Mouse (Mus musculus) limb, embryonic 11.5 days (tissue): ENCODE results near the gene Tmem161b. TPM values are rescaled to one million over a fixed set of nuclear protein-coding genes. Genes with fewer than 3 reads are reported as not detected.
"Not testable (repeated sequence)": the region's sequence is repeated elsewhere in the genome, so short reads cannot be mapped to it uniquely, and the experiment has no call there.

Experiments used
- ATAC-seq: fragments of 200-750 bp; cut with Nextera tagmentation; 2 replicates; pipeline ENCODE4 v1.8.0; 2017; ENCODE audit warnings: low read depth; ENCODE audit not compliant: insufficient number of reproducible peaks, low FRiP score, low TSS enrichment
- DNase-seq: peaks from one replicate; pipeline ENCODE4 v3.0.0-alpha.2; 2015; ENCODE audit warnings: low spot score
- H3K27ac ChIP-seq: fragments of 300-500 bp; sonication (generic); replicated peaks from 2 replicates; pipeline ENCODE4 v1.5.1; 2014; ENCODE audit warnings: low read depth, mild to moderate bottlenecking, low read length
- H3K27me3 ChIP-seq: fragments of 300-500 bp; sonication (generic); 2 replicates; pipeline ENCODE4 v1.6.1; 2014; ENCODE audit warnings: mild to moderate bottlenecking, low read length, mixed read lengths; ENCODE audit not compliant: control insufficient read depth, insufficient read depth
- H3K36me3 ChIP-seq: fragments of 300-500 bp; sonication (generic); 2 replicates; pipeline ENCODE4 v1.6.1; 2014; ENCODE audit warnings: mild to moderate bottlenecking, low read length, moderate library complexity, mixed read lengths; ENCODE audit not compliant: control insufficient read depth, insufficient read depth
- H3K4me1 ChIP-seq: fragments of 300-500 bp; sonication (generic); 2 replicates; pipeline ENCODE4 v1.6.1; 2014; ENCODE audit warnings: low read length, mixed read lengths; ENCODE audit not compliant: control insufficient read depth, insufficient read depth
- H3K4me2 ChIP-seq: fragments of 300-500 bp; sonication (generic); 2 replicates; pipeline ENCODE4 v1.6.1; 2014; ENCODE audit warnings: low read depth, mild to moderate bottlenecking, moderate library complexity; ENCODE audit not compliant: severe bottlenecking
- H3K4me3 ChIP-seq: fragments of 300-500 bp; sonication (generic); 2 replicates; pipeline ENCODE4 v1.5.1; 2014; ENCODE audit warnings: low read depth, low read length
- H3K9ac ChIP-seq: fragments of 300-500 bp; sonication (generic); 2 replicates; pipeline ENCODE4 v1.6.1; 2014; ENCODE audit warnings: mild to moderate bottlenecking, low read length
- H3K9me3 ChIP-seq: fragments of 300-500 bp; sonication (generic); 2 replicates; pipeline ENCODE4 v1.6.1; 2016; ENCODE audit warnings: low read length; ENCODE audit not compliant: control insufficient read depth
- WGBS: fragments of 180-500 bp; shearing (Covaris S2); extraction: QIAGEN DNeasy Blood & Tissue Kit; methylation state at CpG from one replicate; pipeline ENCODE4 v1.1.7; 2014; 5-methylcytosine and 5-hydroxymethylcytosine counted together
- polyA plus RNA-seq: library from polyadenylated mRNA; unstranded; fragments of >200 nt; fragmentation: Nextera tagmentation; extraction: Ambion mirVana; gene quantifications from 2 replicates; pipeline ENCODE4 v1.2.1, GENCODE M21; 2014

The Tmem161b gene
- polyA plus RNA-seq, 1 experiment from 2014 or later = 12.9 TPM

DNA sequence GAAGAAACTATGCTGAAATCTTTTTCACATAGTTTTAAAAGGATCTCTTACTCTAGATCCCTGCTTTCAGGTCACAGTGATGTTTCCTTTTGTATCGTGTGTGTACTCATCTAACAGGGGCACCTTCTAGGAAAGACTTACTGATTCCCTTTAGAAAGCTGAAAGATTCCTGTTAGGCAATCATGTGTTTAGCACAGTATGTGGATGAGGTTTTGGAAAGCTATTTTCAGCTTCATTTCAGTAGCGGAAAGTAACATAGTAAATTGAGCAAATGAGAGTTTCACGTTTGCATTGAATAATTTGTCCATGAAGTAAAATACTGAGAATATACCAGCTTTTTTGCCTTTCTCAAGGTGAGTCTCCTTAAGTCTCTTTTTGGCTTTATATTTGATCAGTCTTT lies 26.0 kb downstream of the Tmem161b start:
- no peak overlapping the region for H3K27ac ChIP-seq
- H3K36me3 ChIP-seq = no peaks in the 10 kb centered on the region
- WGBS = 85% methylated on average over 3 of the region's 3 CpGs
- no peak overlapping the region for H3K4me2 ChIP-seq
- H3K9ac ChIP-seq = no peak overlapping the region
- ATAC-seq = no peak
- no peaks in the 10 kb centered on the region for H3K4me1 ChIP-seq
- no peaks in the 10 kb centered on the region for H3K9me3 ChIP-seq
- H3K4me3 ChIP-seq = no peak overlapping the region
- DNase-seq = no peak
- no peaks in the 10 kb centered on the region for H3K27me3 ChIP-seq

DNA sequence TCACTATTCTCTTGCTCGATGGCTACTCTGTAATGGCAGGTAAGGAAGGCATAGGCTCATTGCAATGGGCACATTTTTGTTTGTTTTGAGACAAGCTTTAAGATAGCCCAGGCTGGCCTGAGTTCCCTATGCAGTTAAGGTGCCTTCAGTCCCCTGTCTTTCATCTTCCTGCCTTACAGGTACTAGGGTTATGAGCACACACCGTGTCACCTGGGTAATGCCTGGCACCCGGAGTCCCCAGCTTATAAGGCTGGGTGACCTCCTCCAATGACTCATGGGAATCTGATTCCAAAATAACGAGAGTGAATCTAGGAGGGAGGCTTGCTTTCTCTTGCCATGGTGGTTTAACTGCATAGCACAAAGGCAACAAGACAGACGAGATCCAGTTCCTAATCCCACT lies 29.2 kb downstream of the Tmem161b start:
- no peak overlapping the region for H3K27ac ChIP-seq
- ATAC-seq (no peak), DNase-seq (no peak)
- no peaks in the 10 kb centered on the region for H3K36me3 ChIP-seq
- H3K27me3 ChIP-seq = no peaks in the 10 kb centered on the region
- no peaks in the 10 kb centered on the region for H3K4me1 ChIP-seq
- H3K4me3 ChIP-seq = no peak overlapping the region
- H3K4me2 ChIP-seq = no peak overlapping the region
- no peak overlapping the region for H3K9ac ChIP-seq
- no peaks in the 10 kb centered on the region for H3K9me3 ChIP-seq
- WGBS = 83% methylated on average over 5 of the region's 5 CpGs

DNA sequence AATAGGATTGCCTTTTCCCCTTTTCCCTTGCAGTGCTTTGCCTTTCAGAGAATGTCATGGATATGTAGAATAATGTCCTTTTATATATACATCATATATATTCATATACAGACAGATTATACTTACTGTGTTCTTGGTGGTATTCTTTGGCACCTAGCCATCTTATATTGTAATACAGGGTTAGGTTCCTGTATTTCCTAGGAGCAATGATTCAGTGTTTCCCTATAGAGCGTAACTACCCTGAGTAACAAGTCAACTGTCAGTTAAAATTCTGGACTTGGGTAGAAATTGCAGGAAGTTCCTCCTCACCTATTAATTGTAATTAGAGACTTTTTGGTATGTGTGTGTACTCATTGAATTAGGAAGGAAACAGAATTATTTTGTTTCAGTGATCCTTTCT lies 33.0 kb downstream of the Tmem161b start:
- Histone ChIP-seq H3K27me3 (no peaks in the 10 kb centered on the region), H3K36me3 (no peaks in the 10 kb centered on the region), H3K9me3 (no peaks in the 10 kb centered on the region), H3K9ac (no peak overlapping the region), H3K27ac (no peak overlapping the region), H3K4me2 (no peak overlapping the region), H3K4me1 (no peaks in the 10 kb centered on the region), H3K4me3 (no peak overlapping the region)
- WGBS = 97% methylated on average over 1 of the region's 1 CpGs
- DNase-seq (no peak), ATAC-seq (no peak)

DNA sequence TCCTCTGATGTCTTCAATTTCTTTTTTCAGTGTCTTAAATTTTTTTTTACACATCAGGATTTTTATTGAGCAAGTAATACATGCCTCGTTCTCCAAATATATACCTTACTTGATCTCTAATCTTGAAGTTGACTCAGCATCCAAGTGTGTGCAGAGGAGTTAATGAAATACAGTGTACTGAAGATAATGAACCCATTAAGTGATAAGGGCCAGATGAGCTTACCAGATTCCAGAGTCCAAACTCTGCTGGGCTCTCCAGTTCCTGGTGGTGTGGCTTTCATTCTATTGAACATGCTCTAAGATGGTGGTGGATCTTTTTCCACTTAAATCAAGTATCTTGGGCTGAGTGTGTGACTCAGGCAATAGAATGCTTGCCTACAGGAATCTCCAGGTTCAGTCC lies 42.3 kb downstream of the Tmem161b start:
- WGBS = 98% methylated on average over 1 of the region's 1 CpGs
- not testable (repeated sequence) for H3K9me3 ChIP-seq, H3K4me3 ChIP-seq, DNase-seq, H3K27ac ChIP-seq, ATAC-seq, H3K36me3 ChIP-seq, H3K9ac ChIP-seq, H3K4me2 ChIP-seq, H3K4me1 ChIP-seq, H3K27me3 ChIP-seq

DNA sequence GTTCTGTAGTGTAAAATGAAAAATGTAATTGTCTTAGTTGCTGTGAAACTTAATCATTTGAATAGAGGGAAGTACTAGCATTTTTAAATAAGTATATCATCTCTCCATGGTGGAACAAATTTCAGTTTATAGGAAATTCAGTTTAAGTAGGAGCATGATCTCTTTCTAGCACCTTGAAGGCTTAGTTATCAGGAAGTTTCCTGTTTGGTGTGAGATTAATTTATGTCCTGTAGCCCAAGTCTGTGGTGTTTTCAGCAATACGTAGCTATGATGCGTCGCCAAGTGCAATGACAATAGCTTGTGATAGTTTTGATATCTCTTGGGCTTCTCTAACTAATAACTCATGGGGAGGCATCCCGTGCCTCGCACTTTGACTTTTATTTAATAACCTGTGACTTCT lies 54.1 kb downstream of the Tmem161b start:
- ATAC-seq = no peak
- Histone ChIP-seq H3K27me3 (no peaks in the 10 kb centered on the region), H3K4me1 (no peaks in the 10 kb centered on the region), H3K36me3 (no peaks in the 10 kb centered on the region), H3K4me2 (no peak overlapping the region), H3K9me3 (no peaks in the 10 kb centered on the region), H3K4me3 (no peak overlapping the region), H3K27ac (no peak overlapping the region), H3K9ac (no peak overlapping the region)
- WGBS = 96% methylated on average over 5 of the region's 5 CpGs
- no peak for DNase-seq

DNA sequence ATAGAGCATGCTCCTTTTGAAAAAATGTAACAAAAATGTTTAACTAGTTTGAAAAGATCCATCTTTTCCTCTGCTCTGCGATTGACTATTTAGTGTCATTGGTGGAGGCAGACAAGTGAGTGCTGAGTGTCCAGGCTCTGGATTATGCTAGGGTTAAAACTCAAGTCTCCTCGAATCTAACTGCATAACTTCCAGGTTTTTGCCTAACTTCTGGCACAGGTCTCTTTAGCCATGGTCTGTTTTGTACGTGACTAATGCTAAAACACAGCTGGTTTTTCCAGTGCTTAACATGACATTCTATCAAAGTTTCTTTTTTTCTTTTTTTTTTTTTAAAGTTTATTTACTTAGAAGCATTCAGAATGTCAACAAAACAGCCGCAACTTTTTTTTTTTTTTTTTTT lies 58.3 kb downstream of the Tmem161b start:
- 96% methylated on average over 4 of the region's 4 CpGs for WGBS

DNA sequence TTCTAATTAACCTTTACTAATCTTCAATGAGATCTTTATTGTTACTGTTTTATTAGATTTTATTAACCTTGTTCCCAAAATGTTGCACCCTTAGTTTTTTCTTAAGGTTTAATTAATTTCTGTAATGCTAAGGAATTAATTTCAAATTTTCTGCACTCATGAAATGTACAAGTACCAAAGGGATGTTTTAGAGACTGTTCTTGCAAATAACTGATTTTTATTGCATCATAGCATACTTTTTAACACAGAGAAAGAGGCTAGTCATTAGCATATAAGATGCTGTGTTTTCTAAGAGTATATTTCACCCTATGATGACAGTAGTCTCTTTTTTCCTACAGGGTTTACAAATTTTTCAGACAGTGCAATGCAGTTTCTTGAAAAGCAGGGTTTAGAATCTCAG lies 60.9 kb downstream of the Tmem161b start:
- Histone ChIP-seq H3K9ac (no peak overlapping the region), H3K36me3 (no peaks in the 10 kb centered on the region), H3K4me1 (no peaks in the 10 kb centered on the region), H3K27me3 (no peaks in the 10 kb centered on the region), H3K9me3 (no peaks in the 10 kb centered on the region), H3K27ac (no peak overlapping the region), H3K4me3 (no peak overlapping the region), H3K4me2 (no peak overlapping the region)
- DNase-seq (no peak), ATAC-seq (no peak)

More for the DNA sequence above, 58.3 kb downstream of the Tmem161b start:
- Histone ChIP-seq H3K27ac (no peak overlapping the region), H3K4me3 (no peak overlapping the region), H3K27me3 (no peaks in the 10 kb centered on the region), H3K36me3 (no peaks in the 10 kb centered on the region), H3K4me2 (no peak overlapping the region), H3K9ac (no peak overlapping the region), H3K4me1 (no peaks in the 10 kb centered on the region), H3K9me3 (no peaks in the 10 kb centered on the region)
- ATAC-seq = no peak
- no peak for DNase-seq

DNA sequence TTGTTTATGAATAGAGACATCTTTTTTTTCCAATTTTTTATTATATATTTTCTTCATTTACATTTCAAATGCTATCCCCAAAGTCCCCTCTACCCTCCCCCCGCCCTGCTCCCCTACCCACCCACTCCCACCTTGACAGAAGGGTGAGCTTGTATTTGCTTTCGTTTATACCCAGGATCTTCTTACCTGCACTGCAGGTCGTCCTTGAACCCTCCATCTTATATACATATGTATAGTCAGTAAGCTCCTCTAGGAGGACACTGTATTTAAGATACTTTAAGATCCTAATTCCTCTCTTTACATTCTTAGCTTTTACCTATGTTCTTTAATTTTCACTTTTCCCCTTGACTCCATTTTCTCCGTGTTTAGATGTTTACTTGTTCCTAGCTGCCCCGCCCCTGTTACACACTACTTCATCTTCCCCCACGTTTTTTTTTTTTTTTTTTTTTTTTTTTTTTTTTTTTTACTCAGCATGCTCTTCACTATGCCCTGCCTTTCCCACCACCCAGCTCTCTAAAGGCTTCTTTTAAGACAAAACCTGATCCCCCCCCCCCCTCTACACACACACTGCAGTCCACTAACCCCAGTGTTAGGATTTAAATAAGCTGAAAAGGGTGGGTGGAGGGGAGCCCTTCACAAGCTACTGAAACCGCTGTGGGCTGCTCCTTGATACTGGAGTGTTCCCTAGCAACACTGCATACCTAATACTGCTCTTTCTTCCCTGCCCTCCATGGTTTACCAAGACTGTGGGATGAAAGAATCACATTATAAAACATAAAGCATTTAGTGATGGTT lies 62.9 kb downstream of the Tmem161b start:
- H3K36me3 ChIP-seq = no peaks in the 10 kb centered on the region
- H3K4me3 ChIP-seq = no peak overlapping the region
- 45% methylated on average over 7 of the region's 7 CpGs for WGBS
- no peak overlapping the region for H3K27ac ChIP-seq
- no peak overlapping the region for H3K9ac ChIP-seq
- H3K4me2 ChIP-seq = no peak overlapping the region
- H3K9me3 ChIP-seq = no peaks in the 10 kb centered on the region
- ATAC-seq (no peak), DNase-seq (no peak)
- no peaks in the 10 kb centered on the region for H3K4me1 ChIP-seq
- no peaks in the 10 kb centered on the region for H3K27me3 ChIP-seq

DNA sequence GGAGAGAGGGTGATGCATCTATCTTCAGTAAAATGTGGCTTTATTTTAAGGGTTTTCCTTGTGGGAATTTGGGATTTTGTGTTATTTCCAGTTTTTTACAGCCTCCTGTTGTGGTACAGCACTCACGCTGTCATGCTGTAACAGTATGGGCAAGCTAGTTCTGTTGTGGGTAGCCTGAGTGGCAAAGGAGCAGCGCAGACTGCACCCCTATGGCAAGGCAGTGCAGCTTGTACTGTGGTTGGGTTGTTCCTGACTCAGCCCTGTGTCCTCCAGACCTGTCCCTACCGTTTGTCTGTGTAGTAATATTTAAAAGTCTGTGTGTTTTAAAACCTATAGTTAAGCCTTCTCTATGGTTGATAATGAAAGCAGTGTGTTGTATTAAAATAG lies 63.5 kb downstream of the Tmem161b start:
- H3K27ac ChIP-seq = no peak overlapping the region
- no peak overlapping the region for H3K9ac ChIP-seq
- H3K4me3 ChIP-seq = no peak overlapping the region
- ATAC-seq (no peak), DNase-seq (no peak)
- WGBS = 86% methylated on average over 3 of the region's 3 CpGs
- H3K36me3 ChIP-seq = no peaks in the 10 kb centered on the region; the same call in 1 of the 2 replicates
- no peaks in the 10 kb centered on the region for H3K9me3 ChIP-seq
- no peak overlapping the region for H3K4me2 ChIP-seq
- H3K4me1 ChIP-seq = no peaks in the 10 kb centered on the region
- no peaks in the 10 kb centered on the region for H3K27me3 ChIP-seq
